Mouse (Mus musculus) midbrain, postnatal 0 days (tissue): ENCODE measurements around the gene Rps6ka3. TPM values are rescaled to one million over a fixed set of nuclear protein-coding genes. Genes with fewer than 3 reads are reported as not detected.

Experiments used
- ATAC-seq: fragments of 200-750 bp; cut with Nextera tagmentation; 2 replicates; pipeline ENCODE4 v1.8.0; 2017; ENCODE audit warnings: moderate number of reproducible peaks, mild to moderate bottlenecking, moderate TSS enrichment, moderate library complexity; ENCODE audit not compliant: low FRiP score
- DNase-seq: peaks from one replicate; pipeline ENCODE4 v3.0.0-alpha.2; 2015; ENCODE audit warnings: low spot score
- H3K27ac ChIP-seq: fragments of 300-500 bp; sonication (generic); 2 replicates; pipeline ENCODE4 v1.5.1; 2014; ENCODE audit warnings: low read depth, mild to moderate bottlenecking, low read length, mixed read lengths
- H3K27me3 ChIP-seq: fragments of 300-500 bp; sonication (generic); 2 replicates; pipeline ENCODE4 v1.6.1; 2014; ENCODE audit warnings: low read length, control low read depth, mixed read lengths; ENCODE audit not compliant: insufficient read depth
- H3K36me3 ChIP-seq: fragments of 300-500 bp; sonication (generic); 2 replicates; pipeline ENCODE4 v1.6.1; 2014; ENCODE audit warnings: low read length, control low read depth, mixed read lengths; ENCODE audit not compliant: insufficient read depth
- H3K4me1 ChIP-seq: fragments of 300-500 bp; sonication (generic); 2 replicates; pipeline ENCODE4 v1.6.1; 2014; ENCODE audit warnings: mild to moderate bottlenecking, control low read depth, antibody characterized with exemption, low read length, mixed read lengths; ENCODE audit not compliant: insufficient read depth
- H3K4me2 ChIP-seq: fragments of 300-500 bp; sonication (generic); 2 replicates; pipeline ENCODE4 v1.6.1; 2014; ENCODE audit warnings: low read depth, mild to moderate bottlenecking, low read length, mixed read lengths; ENCODE audit not compliant: poor library complexity, severe bottlenecking
- H3K4me3 ChIP-seq: fragments of 300-500 bp; sonication (generic); 2 replicates; pipeline ENCODE4 v1.5.1; 2014; ENCODE audit warnings: low read depth, mild to moderate bottlenecking, low read length, moderate library complexity
- H3K9ac ChIP-seq: fragments of 300-500 bp; sonication (generic); replicated peaks from 2 replicates; pipeline ENCODE4 v1.6.1; 2014; ENCODE audit warnings: mild to moderate bottlenecking, low read length, moderate library complexity, mixed read lengths; ENCODE audit not compliant: poor library complexity, severe bottlenecking
- H3K9me3 ChIP-seq: fragments of 300-500 bp; sonication (generic); 2 replicates; pipeline ENCODE4 v1.6.1; 2016; ENCODE audit warnings: low read length, control low read depth
- CTCF ChIP-seq: IDR thresholded peaks from 2 replicates; pipeline ENCODE4 v1.5.1; 2016; ENCODE audit warnings: antibody characterized with exemption, mild to moderate bottlenecking
- WGBS: fragments of 180-500 bp; shearing (Covaris S2); extraction: QIAGEN DNeasy Blood & Tissue Kit; methylation state at CpG from one replicate; pipeline ENCODE4 v1.1.7; 2014; 5-methylcytosine and 5-hydroxymethylcytosine counted together
- polyA plus RNA-seq: library from polyadenylated mRNA; unstranded; fragments of >200 nt; fragmentation: Nextera tagmentation; extraction: Ambion mirVana; gene quantifications from 2 replicates; pipeline ENCODE4 v1.2.1, GENCODE M21; 2015
- total RNA-seq: library from RNA; depleted of rRNA; stranded (reverse); fragments of >200 nt; gene quantifications from 2 replicates; pipeline ENCODE4 v1.2.3, GENCODE M21; 2014

Gene Rps6ka3
- total and polyA plus RNA-seq, 2 experiments from 2014 or later = 2.5 to 21.2 TPM

- no peak for DNase-seq
- no peaks in the 10 kb centered on the region for H3K9me3 ChIP-seq
- ATAC-seq = no peak
- no peak overlapping the region for H3K4me2 ChIP-seq
- H3K4me3 ChIP-seq = no peak overlapping the region
- no peak for TF ChIP-seq CTCF
- no peak overlapping the region for H3K9ac ChIP-seq
- H3K4me1 ChIP-seq = no peaks in the 10 kb centered on the region
- no peaks in the 10 kb centered on the region for H3K27me3 ChIP-seq
- WGBS = 75% methylated on average over 5 of the region's 5 CpGs
- H3K27ac ChIP-seq = no peak overlapping the region
- no peaks in the 10 kb centered on the region for H3K36me3 ChIP-seq
These were observed 931 bp downstream of the Rps6ka3 start for GRCm38 (mm10) chrX:159210892-159211583.

- DNase-seq (no peak), ATAC-seq (no peak)
- H3K36me3 ChIP-seq = no peaks in the 10 kb centered on the region
- no peak for TF ChIP-seq CTCF
- no peak overlapping the region for H3K4me2 ChIP-seq
- H3K9ac ChIP-seq = no peak overlapping the region
- H3K9me3 ChIP-seq = no peaks in the 10 kb centered on the region
- no peak overlapping the region for H3K4me3 ChIP-seq
- no peaks in the 10 kb centered on the region for H3K4me1 ChIP-seq
- 35% methylated on average over 3 of the region's 3 CpGs for WGBS
- H3K27ac ChIP-seq = no peak overlapping the region
- H3K27me3 ChIP-seq = no peaks in the 10 kb centered on the region
These were observed 5.1 kb downstream of the Rps6ka3 start for GRCm38 (mm10) chrX:159215253-159215652.

- DNase-seq (no peak), ATAC-seq (no peak)
- no peaks in the 10 kb centered on the region for H3K36me3 ChIP-seq
- 78% methylated on average over 3 of the region's 3 CpGs for WGBS
- H3K9me3 ChIP-seq = no peaks in the 10 kb centered on the region
- no peak overlapping the region for H3K27ac ChIP-seq
- H3K4me1 ChIP-seq = no peaks in the 10 kb centered on the region
- no peak overlapping the region for H3K4me2 ChIP-seq
- no peak overlapping the region for H3K9ac ChIP-seq
- TF ChIP-seq CTCF = no peak
- H3K4me3 ChIP-seq = no peak overlapping the region
- H3K27me3 ChIP-seq = no peaks in the 10 kb centered on the region
These were observed 12.4 kb downstream of the Rps6ka3 start for GRCm38 (mm10) chrX:159222474-159222873.

GRCm38 (mm10) chrX:159237275-159237674 lies 27.2 kb downstream of the Rps6ka3 start:
- H3K4me2 ChIP-seq = no peak overlapping the region
- no peaks in the 10 kb centered on the region for H3K4me1 ChIP-seq
- WGBS = 24% methylated on average over 1 of the region's 1 CpGs
- H3K4me3 ChIP-seq = no peak overlapping the region
- no peaks in the 10 kb centered on the region for H3K27me3 ChIP-seq
- DNase-seq (no peak), ATAC-seq (no peak)
- H3K27ac ChIP-seq = no peak overlapping the region
- H3K9me3 ChIP-seq = no peaks in the 10 kb centered on the region
- H3K36me3 ChIP-seq = no peaks in the 10 kb centered on the region
- no peak overlapping the region for H3K9ac ChIP-seq
- TF ChIP-seq CTCF = no peak

GRCm38 (mm10) chrX:159254001-159254884 lies 44.1 kb downstream of the Rps6ka3 start:
- H3K4me2 ChIP-seq = peak overlapping the region; percentile 50
- no peak overlapping the region for H3K9ac ChIP-seq
- 24% methylated on average over 27 of the region's 27 CpGs for WGBS
- no peaks in the 10 kb centered on the region for H3K27me3 ChIP-seq
- ATAC-seq (no peak), DNase-seq (peak; percentile 40)
- no peaks in the 10 kb centered on the region for H3K4me1 ChIP-seq
- no peaks in the 10 kb centered on the region for H3K36me3 ChIP-seq
- H3K4me3 ChIP-seq = peak overlapping the region; percentile 59
- TF ChIP-seq CTCF = no peak
- H3K27ac ChIP-seq = no peak overlapping the region
- H3K9me3 ChIP-seq = no peaks in the 10 kb centered on the region
